Mouse (Mus musculus): ENCODE measurements around the gene Tlk2. TPM values are rescaled to one million over a fixed set of nuclear protein-coding genes. Genes with fewer than 3 reads are reported as not detected.

Gene Tlk2
- total RNA-seq, 2 experiments from 2014 or later = 52.1 to 55.8 TPM

GRCm38 (mm10) chr11:105159673-105160360, 18.8 kb upstream of the Tlk2 start:
- DNase-seq (ENCODE audit: low spot score in 2 of 2) = no peak

GRCm38 (mm10) chr11:105161411-105161810, 17.2 kb upstream of the Tlk2 start:
- no peak for DNase-seq (ENCODE audit: low spot score in 2 of 2)

- no peak for DNase-seq (ENCODE audit: low spot score in 2 of 2)
These were observed 13.8 kb upstream of the Tlk2 start for GRCm38 (mm10) chr11:105164516-105165510.

- DNase-seq (ENCODE audit: low spot score in 2 of 2) = no peak
These were observed 11.8 kb upstream of the Tlk2 start for GRCm38 (mm10) chr11:105166780-105167179.

GRCm38 (mm10) chr11:105179523-105179922, 916 bp downstream of the Tlk2 start:
- DNase-seq (ENCODE audit: low spot score in 2 of 2) = no peak

- peak; percentile 27 to 47 for DNase-seq (ENCODE audit: low spot score in 2 of 2)
These were observed 2.0 kb downstream of the Tlk2 start for GRCm38 (mm10) chr11:105180471-105181091.

- DNase-seq (ENCODE audit: low spot score in 2 of 2) = peak; percentile 92 to 94
These were observed 2.6 kb downstream of the Tlk2 start for GRCm38 (mm10) chr11:105181126-105181637.

GRCm38 (mm10) chr11:105181689-105182460, 3.3 kb downstream of the Tlk2 start:
- DNase-seq (ENCODE audit: low spot score in 2 of 2) = peak; percentile 30 to 61

- no peak for DNase-seq (ENCODE audit: low spot score in 2 of 2)
These were observed 3.9 kb downstream of the Tlk2 start for GRCm38 (mm10) chr11:105182461-105182855.

GRCm38 (mm10) chr11:105184678-105185077, 6.1 kb downstream of the Tlk2 start:
- DNase-seq (ENCODE audit: low spot score in 2 of 2) = no peak

GRCm38 (mm10) chr11:105192186-105192585, 13.6 kb downstream of the Tlk2 start:
- DNase-seq (ENCODE audit: low spot score in 2 of 2) = no peak

GRCm38 (mm10) chr11:105196893-105197662, 18.5 kb downstream of the Tlk2 start:
- no peak for DNase-seq (ENCODE audit: low spot score in 2 of 2)

GRCm38 (mm10) chr11:105202403-105202802, 23.8 kb downstream of the Tlk2 start:
- no peak for DNase-seq (ENCODE audit: low spot score in 2 of 2)

GRCm38 (mm10) chr11:105210007-105210406, 31.4 kb downstream of the Tlk2 start:
- DNase-seq (ENCODE audit: low spot score in 2 of 2) = no peak

- DNase-seq (ENCODE audit: low spot score in 2 of 2) = no peak
These were observed 35.6 kb downstream of the Tlk2 start for GRCm38 (mm10) chr11:105214257-105214656.

GRCm38 (mm10) chr11:105217771-105218170, 39.2 kb downstream of the Tlk2 start:
- DNase-seq (ENCODE audit: low spot score in 2 of 2) = no peak

- DNase-seq (ENCODE audit: low spot score in 2 of 2) = no peak
These were observed 55.9 kb downstream of the Tlk2 start for GRCm38 (mm10) chr11:105234501-105234900.

GRCm38 (mm10) chr11:105240991-105241390, 62.4 kb downstream of the Tlk2 start:
- no peak for DNase-seq (ENCODE audit: low spot score in 2 of 2)

- no peak for DNase-seq (ENCODE audit: low spot score in 2 of 2)
These were observed 67.8 kb downstream of the Tlk2 start for GRCm38 (mm10) chr11:105246369-105246768.

- DNase-seq (ENCODE audit: low spot score in 2 of 2) = no peak
These were observed 68.2 kb downstream of the Tlk2 start for GRCm38 (mm10) chr11:105246785-105247184.

All from gastrocnemius, postnatal 4 days (tissue).